Mouse (Mus musculus): ENCODE data around the gene Slc38a3.

Gene Slc38a3

GRCm38 (mm10) chr9:107669480-107669945 lies at the start of gene Slc38a3:
Gene Slc38a3, minus strand, starts transcription at chr9:107669530.
- DNase-seq (ENCODE audit: low read depth, low spot score): no peak

GRCm38 (mm10) chr9:107716951-107717350 lies 47.6 kb upstream of the Slc38a3 start:
- no peak for DNase-seq (ENCODE audit: low read depth, low spot score)

- no peak for DNase-seq (ENCODE audit: low read depth, low spot score)
Measured at GRCm38 (mm10) chr9:107715632-107716031, 46.3 kb upstream of the Slc38a3 start.

GRCm38 (mm10) chr9:107714221-107714952 lies 45.1 kb upstream of the Slc38a3 start:
- no peak for DNase-seq (ENCODE audit: low read depth, low spot score)

- DNase-seq (ENCODE audit: low read depth, low spot score): peak; percentile 82
Measured at GRCm38 (mm10) chr9:107709697-107710483, 40.6 kb upstream of the Slc38a3 start, which contains the start of gene Sema3f. Gene Sema3f, minus strand, starts transcription at chr9:107710475.

GRCm38 (mm10) chr9:107709096-107709696 lies 39.9 kb upstream of the Slc38a3 start:
- DNase-seq (ENCODE audit: low read depth, low spot score): no peak

- DNase-seq (ENCODE audit: low read depth, low spot score): no peak
Measured at GRCm38 (mm10) chr9:107708439-107709095, 39.2 kb upstream of the Slc38a3 start.

GRCm38 (mm10) chr9:107707701-107708438 lies 38.5 kb upstream of the Slc38a3 start:
- DNase-seq (ENCODE audit: low read depth, low spot score): no peak

GRCm38 (mm10) chr9:107706781-107707211 lies 37.5 kb upstream of the Slc38a3 start:
- DNase-seq (ENCODE audit: low read depth, low spot score): no peak

- DNase-seq (ENCODE audit: low read depth, low spot score): no peak
Measured at GRCm38 (mm10) chr9:107703337-107704122, 34.2 kb upstream of the Slc38a3 start.

GRCm38 (mm10) chr9:107702606-107703185 lies 33.4 kb upstream of the Slc38a3 start:
- no peak for DNase-seq (ENCODE audit: low read depth, low spot score)

- DNase-seq (ENCODE audit: low read depth, low spot score): no peak
Measured at GRCm38 (mm10) chr9:107701594-107701993, 32.3 kb upstream of the Slc38a3 start.

GRCm38 (mm10) chr9:107700114-107700571 lies 30.8 kb upstream of the Slc38a3 start:
- no peak for DNase-seq (ENCODE audit: low read depth, low spot score)

- DNase-seq (ENCODE audit: low read depth, low spot score): no peak
Measured at GRCm38 (mm10) chr9:107699376-107699980, 30.1 kb upstream of the Slc38a3 start.

- DNase-seq (ENCODE audit: low read depth, low spot score): no peak
Measured at GRCm38 (mm10) chr9:107698611-107699190, 29.4 kb upstream of the Slc38a3 start.

- DNase-seq (ENCODE audit: low read depth, low spot score): peak; percentile 52
Measured at GRCm38 (mm10) chr9:107697811-107698521, 28.6 kb upstream of the Slc38a3 start.

- DNase-seq (ENCODE audit: low read depth, low spot score): no peak
Measured at GRCm38 (mm10) chr9:107696845-107697610, 27.7 kb upstream of the Slc38a3 start.

Measured in retina, postnatal 7 days (tissue).